Mouse (Mus musculus) kidney, adult 10 weeks (tissue): ENCODE results near the gene Gltp. TPM values are rescaled to one million over a fixed set of nuclear protein-coding genes. Genes with fewer than 3 reads are reported as not detected.

Experiments used
- polyA plus RNA-seq: library from polyadenylated mRNA; stranded (reverse); fragments of 350-450 nt; fragmentation: Illumina TruSeq; extraction: RNeasy Lipid Tissue Mini Kit (QIAGEN cat#74804); gene quantifications from one replicate; pipeline ENCODE4 v1.2.3, GENCODE M21; 2014; ENCODE audit warnings: low read depth, low replicate concordance

Gltp gene
- 28.0 TPM for polyA plus RNA-seq

GRCm38 (mm10) chr5:114690633-114691567 lies at the start of gene Gltp:
TSS of gene Gltp (minus strand) at chr5:114690984.

GRCm38 (mm10) chr5:114707265-114708068 lies 16.7 kb upstream of the Gltp start, which contains the start of gene Tchp:
TSS of gene Tchp (plus strand) at chr5:114707760.

DNA sequence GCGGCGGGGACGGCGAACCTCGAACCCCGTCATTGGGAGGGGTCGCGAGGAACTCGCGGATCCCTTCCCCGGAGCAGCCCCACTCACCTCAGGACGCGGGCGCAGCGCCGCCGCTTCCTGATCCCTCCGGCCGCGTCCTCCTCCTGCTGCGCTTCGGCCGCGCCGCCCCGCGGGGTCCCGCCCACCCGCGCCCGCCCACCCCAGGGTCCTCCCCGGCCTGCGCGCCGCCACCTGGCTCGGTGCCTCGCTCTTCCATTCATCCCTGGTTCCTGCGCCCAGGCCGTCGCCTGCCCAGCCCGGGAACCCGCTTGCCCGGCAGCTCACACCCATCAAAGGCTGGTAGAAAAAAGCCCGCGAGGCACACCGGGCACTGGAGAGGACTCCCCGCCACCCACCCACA lies 32.5 kb downstream of the Gltp start, which contains the start of gene Trpv4:
TSS of gene Trpv4 (minus strand) at position 167 of the 400 bp plus-strand sequence.

Other genes with a start within 250 kb of the Gltp start
- 5.2 TPM for gene Mmab, start 246.9 kb downstream of the Gltp start, polyA plus RNA-seq
- 0.16 TPM for gene Mvk, start 246.7 kb downstream of the Gltp start, polyA plus RNA-seq
- 0.44 TPM for gene Fam222a, start 123.0 kb downstream of the Gltp start, polyA plus RNA-seq
- gene Trpv4, start 32.6 kb downstream of the Gltp start, polyA plus RNA-seq, result 0.81 TPM
- gene Tchp, start 16.8 kb upstream of the Gltp start, polyA plus RNA-seq, result 0.69 TPM
- gene Ankrd13a, start 83.7 kb upstream of the Gltp start, polyA plus RNA-seq, result 28.5 TPM
- 8.2 TPM for gene Git2, start 84.5 kb upstream of the Gltp start, polyA plus RNA-seq
- gene 1500011B03Rik, start 132.5 kb upstream of the Gltp start, polyA plus RNA-seq, result 32.9 TPM
- not detected for gene 4930519G04Rik, start 162.7 kb upstream of the Gltp start, polyA plus RNA-seq
- gene Gm9936, start 167.7 kb upstream of the Gltp start, polyA plus RNA-seq, result not detected
- gene Oasl2, start 206.0 kb upstream of the Gltp start, polyA plus RNA-seq, result 15.1 TPM
- gene Oasl1, start 232.3 kb upstream of the Gltp start, polyA plus RNA-seq, result not detected